Mouse (Mus musculus): ENCODE measurements at regions not wholly inside any gene's neighbourhood (a gene's known extent, or its start where the extent isn't known, plus 50 kb on each side); places are given as distances from the start of the nearest gene placed in this dataset.

DNA sequence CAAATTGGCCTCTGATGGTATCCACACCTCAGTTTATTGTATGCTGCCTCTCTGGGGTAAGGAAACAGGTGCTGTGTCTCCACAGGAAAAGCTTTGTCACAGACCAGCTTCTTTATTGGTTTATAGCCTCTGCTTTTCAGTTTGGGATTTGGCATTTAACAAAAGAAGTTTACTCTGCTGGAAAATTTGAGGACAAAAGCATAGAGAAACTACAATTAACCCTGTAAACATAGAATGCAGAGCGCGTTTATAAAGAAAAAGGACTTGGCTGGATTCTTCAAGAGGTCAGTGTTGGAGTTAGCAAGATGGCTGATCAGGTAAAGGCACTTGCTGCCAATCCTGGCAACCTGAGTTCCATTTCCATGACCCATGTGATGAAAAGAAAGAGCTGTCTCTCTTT is 90.1 kb upstream of the Frmd4b start:
- no peaks in the 10 kb centered on the region for H3K36me3 ChIP-seq (ENCODE audit: control insufficient read depth, insufficient read depth, low read length)
- H3K9ac ChIP-seq (ENCODE audit: low read length): no peak overlapping the region
- 68% methylated on average over 2 of the region's 2 CpGs for WGBS
- no peak overlapping the region for H3K27ac ChIP-seq (replicated peaks)
- no peak for TF ChIP-seq EP300 (optimal IDR thresholded peaks at IDR 0.05)
- no peak for TF ChIP-seq CTCF (IDR thresholded peaks at IDR 0.05; ENCODE audit: low read depth)
- H3K27me3 ChIP-seq (ENCODE audit: control insufficient read depth, insufficient read depth, low read length): no peaks in the 10 kb centered on the region
- no peak for ATAC-seq (ENCODE audit: low FRiP score, low TSS enrichment)
- H3K4me1 ChIP-seq (replicated peaks; ENCODE audit: control insufficient read depth, insufficient read depth): no peaks in the 10 kb centered on the region
- no peaks in the 10 kb centered on the region for H3K9me3 ChIP-seq (ENCODE audit: control insufficient read depth, low read length)
- H3K4me2 ChIP-seq (replicated peaks; ENCODE audit: low read depth): no peak overlapping the region
- DNase-seq (ENCODE audit: low spot score): no peak
- H3K4me3 ChIP-seq (ENCODE audit: low read depth, low read length): no peak overlapping the region

DNA sequence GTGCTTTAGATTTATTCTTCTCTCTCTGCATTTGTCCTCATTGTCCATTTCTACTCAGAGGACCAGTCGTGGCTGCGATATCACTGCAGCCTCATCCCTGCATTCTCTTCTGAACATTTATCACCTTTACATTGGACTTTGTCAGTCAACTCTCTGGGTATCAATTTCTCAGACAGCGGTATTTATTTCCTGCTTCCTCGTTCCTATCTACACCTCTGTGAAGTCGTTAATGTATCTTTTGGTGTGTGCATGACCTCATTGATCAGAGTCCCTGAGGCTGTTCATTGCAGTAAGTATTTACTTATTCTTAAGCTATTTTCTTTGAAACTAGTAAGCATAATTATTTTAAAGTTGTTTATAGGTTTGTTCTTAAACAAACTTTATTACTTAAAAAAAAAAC is 87.0 kb upstream of the Frmd4b start:
- Histone ChIP-seq H3K4me3 (ENCODE audit: low read depth, low read length) (no peak overlapping the region), H3K4me1 (replicated peaks; ENCODE audit: control insufficient read depth, insufficient read depth) (no peaks in the 10 kb centered on the region), H3K27ac (replicated peaks) (no peak overlapping the region), H3K4me2 (replicated peaks; ENCODE audit: low read depth) (no peak overlapping the region), H3K9me3 (ENCODE audit: control insufficient read depth, low read length) (no peaks in the 10 kb centered on the region), H3K36me3 (ENCODE audit: control insufficient read depth, insufficient read depth, low read length) (no peaks in the 10 kb centered on the region), H3K9ac (ENCODE audit: low read length) (no peak overlapping the region), H3K27me3 (ENCODE audit: control insufficient read depth, insufficient read depth, low read length) (no peaks in the 10 kb centered on the region)
- no peak for DNase-seq (ENCODE audit: low spot score)
- WGBS: 53% methylated on average over 5 of the region's 5 CpGs
- ATAC-seq (ENCODE audit: low FRiP score, low TSS enrichment): peak; percentile 63
- no peak for TF ChIP-seq EP300 (optimal IDR thresholded peaks at IDR 0.05)
- no peak for TF ChIP-seq CTCF (IDR thresholded peaks at IDR 0.05; ENCODE audit: low read depth)

DNA sequence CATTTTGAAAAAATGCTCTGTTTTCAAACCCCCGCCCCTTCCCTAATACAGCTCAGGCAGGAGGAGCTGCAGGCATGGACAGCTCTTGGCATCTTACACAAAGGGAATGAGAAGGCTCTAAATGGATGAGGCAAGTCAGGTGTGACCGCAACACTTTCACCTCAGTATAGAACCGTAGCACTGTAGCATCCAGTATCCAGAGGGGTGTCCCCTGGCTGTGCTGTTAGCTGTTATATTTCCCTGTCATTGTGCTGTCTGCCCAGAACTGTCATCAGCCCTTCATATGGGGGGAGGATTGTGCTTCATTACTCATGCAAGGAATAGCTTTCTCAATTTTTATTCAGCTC is 82.4 kb upstream of the Frmd4b start:
- DNase-seq (ENCODE audit: low spot score) (no peak), ATAC-seq (ENCODE audit: low FRiP score, low TSS enrichment) (no peak)
- Histone ChIP-seq H3K27ac (replicated peaks) (no peak overlapping the region), H3K9ac (ENCODE audit: low read length) (no peak overlapping the region), H3K36me3 (ENCODE audit: control insufficient read depth, insufficient read depth, low read length) (no peaks in the 10 kb centered on the region), H3K4me1 (replicated peaks; ENCODE audit: control insufficient read depth, insufficient read depth) (no peaks in the 10 kb centered on the region), H3K4me3 (ENCODE audit: low read depth, low read length) (no peak overlapping the region), H3K4me2 (replicated peaks; ENCODE audit: low read depth) (no peak overlapping the region), H3K9me3 (ENCODE audit: control insufficient read depth, low read length) (no peaks in the 10 kb centered on the region), H3K27me3 (ENCODE audit: control insufficient read depth, insufficient read depth, low read length) (no peaks in the 10 kb centered on the region)
- TF ChIP-seq CTCF (IDR thresholded peaks at IDR 0.05; ENCODE audit: low read depth) (no peak), EP300 (optimal IDR thresholded peaks at IDR 0.05) (no peak)
- 70% methylated on average over 3 of the region's 3 CpGs for WGBS

- DNase-seq (ENCODE audit: low spot score): no peak
- Histone ChIP-seq H3K4me3 (ENCODE audit: low read depth, low read length) (no peak overlapping the region), H3K27ac (replicated peaks) (no peak overlapping the region), H3K36me3 (ENCODE audit: control insufficient read depth, insufficient read depth, low read length) (no peaks in the 10 kb centered on the region), H3K4me2 (replicated peaks; ENCODE audit: low read depth) (no peak overlapping the region), H3K9ac (ENCODE audit: low read length) (no peak overlapping the region), H3K4me1 (replicated peaks; ENCODE audit: control insufficient read depth, insufficient read depth) (no peaks in the 10 kb centered on the region), H3K27me3 (ENCODE audit: control insufficient read depth, insufficient read depth, low read length) (no peaks in the 10 kb centered on the region), H3K9me3 (ENCODE audit: control insufficient read depth, low read length) (no peaks in the 10 kb centered on the region)
- no peak for ATAC-seq (ENCODE audit: low FRiP score, low TSS enrichment)
- TF ChIP-seq EP300 (optimal IDR thresholded peaks at IDR 0.05) (no peak), CTCF (IDR thresholded peaks at IDR 0.05; ENCODE audit: low read depth) (no peak)
- 74% methylated on average over 9 of the region's 9 CpGs for WGBS
These were observed 81.9 kb upstream of the Frmd4b start for GRCm38 (mm10) chr6:97699054-97699751.

DNA sequence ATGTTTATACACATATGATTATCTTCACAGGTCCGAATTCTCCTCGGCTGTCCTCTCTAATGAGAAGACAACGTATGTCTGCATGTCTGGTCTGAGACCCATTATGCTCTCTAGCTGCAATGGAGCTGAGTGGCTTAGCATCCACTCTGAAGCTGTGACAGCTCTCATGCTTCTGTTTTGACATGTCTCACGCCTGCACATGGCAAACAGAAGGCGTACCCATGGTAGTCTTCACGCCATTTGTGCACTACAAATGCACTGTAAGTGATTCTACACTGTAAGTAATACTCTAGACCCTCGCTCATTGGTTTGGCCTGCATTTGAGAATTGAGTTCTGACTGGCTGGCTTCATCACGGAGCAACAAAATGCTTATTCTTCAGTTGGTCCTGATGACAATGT is 75.9 kb upstream of the Frmd4b start:
- Histone ChIP-seq H3K9me3 (ENCODE audit: control insufficient read depth, low read length) (no peaks in the 10 kb centered on the region), H3K4me2 (replicated peaks; ENCODE audit: low read depth) (no peak overlapping the region), H3K4me3 (ENCODE audit: low read depth, low read length) (no peak overlapping the region), H3K27me3 (ENCODE audit: control insufficient read depth, insufficient read depth, low read length) (no peaks in the 10 kb centered on the region), H3K36me3 (ENCODE audit: control insufficient read depth, insufficient read depth, low read length) (no peaks in the 10 kb centered on the region), H3K27ac (replicated peaks) (no peak overlapping the region), H3K9ac (ENCODE audit: low read length) (no peak overlapping the region), H3K4me1 (replicated peaks; ENCODE audit: control insufficient read depth, insufficient read depth) (no peaks in the 10 kb centered on the region)
- DNase-seq (ENCODE audit: low spot score): no peak
- no peak for ATAC-seq (ENCODE audit: low FRiP score, low TSS enrichment)
- 87% methylated on average over 8 of the region's 8 CpGs for WGBS
- TF ChIP-seq EP300 (optimal IDR thresholded peaks at IDR 0.05): no peak

- no peaks in the 10 kb centered on the region for H3K9me3 ChIP-seq (ENCODE audit: control insufficient read depth, low read length)
- no peaks in the 10 kb centered on the region for H3K27me3 ChIP-seq (ENCODE audit: control insufficient read depth, insufficient read depth, low read length)
- 57% methylated on average over 3 of the region's 3 CpGs for WGBS
- ATAC-seq (ENCODE audit: low FRiP score, low TSS enrichment): no peak
- H3K4me1 ChIP-seq (replicated peaks; ENCODE audit: control insufficient read depth, insufficient read depth): no peaks in the 10 kb centered on the region
- no peak overlapping the region for H3K9ac ChIP-seq (ENCODE audit: low read length)
- no peak for DNase-seq (ENCODE audit: low spot score)
- no peaks in the 10 kb centered on the region for H3K36me3 ChIP-seq (ENCODE audit: control insufficient read depth, insufficient read depth, low read length)
- no peak overlapping the region for H3K4me2 ChIP-seq (replicated peaks; ENCODE audit: low read depth)
- H3K27ac ChIP-seq (replicated peaks): no peak overlapping the region
- TF ChIP-seq EP300 (optimal IDR thresholded peaks at IDR 0.05) (no peak), CTCF (IDR thresholded peaks at IDR 0.05; ENCODE audit: low read depth) (no peak)
- no peak overlapping the region for H3K4me3 ChIP-seq (ENCODE audit: low read depth, low read length)
These were observed 73.8 kb upstream of the Frmd4b start for GRCm38 (mm10) chr6:97691136-97691535.
